Mouse (Mus musculus) hindlimb bud, embryonic 11.5 days (tissue): Measurements from ENCODE around the gene Trp53i11.

Source experiments
- DNase-seq: peaks from one replicate; pipeline ENCODE4 v3.0.0-alpha.2; 2012; ENCODE audit warnings: low read depth, low spot score; ENCODE audit errors: extremely low spot score

Trp53i11 gene

GRCm38 (mm10) chr2:93232141-93232540 is 44.8 kb downstream of the Trp53i11 start:
- no peak for DNase-seq

GRCm38 (mm10) chr2:93237055-93237454 is 49.7 kb downstream of the Trp53i11 start:
- no peak for DNase-seq

GRCm38 (mm10) chr2:93238864-93239263 is 51.5 kb downstream of the Trp53i11 start:
- no peak for DNase-seq

GRCm38 (mm10) chr2:93242166-93242565 is 54.8 kb downstream of the Trp53i11 start:
- DNase-seq: no peak

GRCm38 (mm10) chr2:93243439-93244089 is 56.2 kb downstream of the Trp53i11 start:
- no peak for DNase-seq

GRCm38 (mm10) chr2:93244090-93244443 is 56.7 kb downstream of the Trp53i11 start:
- DNase-seq: no peak

GRCm38 (mm10) chr2:93249058-93249457 is 61.7 kb downstream of the Trp53i11 start:
- no peak for DNase-seq

- DNase-seq: no peak
Observed at GRCm38 (mm10) chr2:93250611-93251010, 63.3 kb downstream of the Trp53i11 start.
